Mouse (Mus musculus) heart, postnatal 0 days (tissue): ENCODE data around the gene Dhrs4. TPM values are rescaled to one million over a fixed set of nuclear protein-coding genes. Genes with fewer than 3 reads are reported as not detected.

Experiments
- ATAC-seq: fragments of 200-750 bp; cut with Nextera tagmentation; 2 replicates; pipeline ENCODE4 v1.8.0; 2017; ENCODE audit warnings: low read depth, moderate number of reproducible peaks, moderate library complexity; ENCODE audit not compliant: insufficient read depth
- DNase-seq: peaks from one replicate; pipeline ENCODE4 v3.0.0-alpha.2; 2016; ENCODE audit warnings: low spot score
- H3K27ac ChIP-seq: fragments of 300-500 bp; sonication (generic); 2 replicates; pipeline ENCODE4 v1.5.1; 2014; ENCODE audit warnings: low read depth, mild to moderate bottlenecking
- H3K27me3 ChIP-seq: fragments of 300-500 bp; sonication (generic); 2 replicates; pipeline ENCODE4 v1.6.1; 2014; ENCODE audit warnings: low read length, mixed read lengths; ENCODE audit not compliant: control insufficient read depth, insufficient read depth
- H3K36me3 ChIP-seq: fragments of 300-500 bp; sonication (generic); replicated peaks from 2 replicates; pipeline ENCODE4 v1.6.1; 2014; ENCODE audit warnings: low read length, mixed read lengths; ENCODE audit not compliant: control insufficient read depth, insufficient read depth
- H3K4me1 ChIP-seq: fragments of 300-500 bp; sonication (generic); 2 replicates; pipeline ENCODE4 v1.6.1; 2014; ENCODE audit warnings: antibody characterized with exemption; ENCODE audit not compliant: control insufficient read depth, insufficient read depth
- H3K4me2 ChIP-seq: fragments of 300-500 bp; sonication (generic); 2 replicates; pipeline ENCODE4 v1.6.1; 2014; ENCODE audit warnings: low read depth, mild to moderate bottlenecking, low read length, moderate library complexity
- H3K4me3 ChIP-seq: fragments of 300-500 bp; sonication (generic); 2 replicates; pipeline ENCODE4 v1.5.1; 2014; ENCODE audit warnings: low read depth, low read length
- H3K9ac ChIP-seq: fragments of 300-500 bp; sonication (generic); replicated peaks from 2 replicates; pipeline ENCODE4 v1.6.1; 2014; ENCODE audit warnings: low read depth, low read length, mixed read lengths
- H3K9me3 ChIP-seq: fragments of 300-500 bp; sonication (generic); replicated peaks from 2 replicates; pipeline ENCODE4 v1.6.1; 2016; ENCODE audit warnings: low read length; ENCODE audit not compliant: control insufficient read depth
- CTCF ChIP-seq: IDR thresholded peaks from 2 replicates; pipeline ENCODE4 v1.5.1; 2016; ENCODE audit warnings: antibody characterized with exemption, control low read depth, low read depth
- EP300 ChIP-seq: IDR thresholded peaks from 2 replicates; pipeline ENCODE4 v1.6.1; 2016; ENCODE audit warnings: antibody characterized with exemption, low read depth
- WGBS: fragments of 180-500 bp; shearing (Covaris S2); extraction: QIAGEN DNeasy Blood & Tissue Kit; methylation state at CpG from one replicate; pipeline ENCODE4 v1.1.7; 2014; 5-methylcytosine and 5-hydroxymethylcytosine counted together
- polyA plus RNA-seq: library from polyadenylated mRNA; unstranded; fragments of >200 nt; fragmentation: Nextera tagmentation; extraction: Ambion mirVana; gene quantifications from 2 replicates; pipeline ENCODE4 v1.2.1, GENCODE M21; 2015
- total RNA-seq: library from RNA; depleted of rRNA; stranded (reverse); fragments of >200 nt; gene quantifications from 2 replicates; pipeline ENCODE4 v1.2.3, GENCODE M21; 2014; ENCODE audit warnings: low replicate concordance

Gene Dhrs4
- total and polyA plus RNA-seq, 2 experiments from 2014 or later, result 48.8 to 83.3 TPM

DNA sequence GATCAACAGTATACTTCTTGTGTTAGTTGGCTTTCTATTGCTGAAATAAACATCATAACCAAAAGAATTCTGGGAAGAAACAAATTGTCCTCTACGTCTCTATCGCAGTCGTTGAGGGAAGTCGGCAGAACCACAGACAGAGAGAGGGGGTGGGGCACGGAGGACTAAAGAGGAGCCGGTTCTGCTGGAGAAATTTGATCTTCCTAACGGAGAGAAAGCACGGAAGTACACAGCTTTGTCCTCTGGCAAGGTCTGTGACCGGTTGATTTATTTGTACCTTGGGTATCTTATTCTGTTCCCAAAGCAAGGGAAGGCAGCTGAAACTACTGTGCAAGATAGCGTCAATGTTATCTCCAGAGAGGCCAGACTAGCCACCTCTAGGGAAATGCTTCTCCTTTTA, 7.8 kb upstream of the Dhrs4 start:
- H3K4me2 ChIP-seq, result 0 out of 2 replicates have a peak overlapping the region, but pooled peaks have one; percentile 14
- no peak for TF ChIP-seq EP300
- no peak for TF ChIP-seq CTCF
- no peak overlapping the region for H3K27ac ChIP-seq
- ATAC-seq, result no peak
- no peak overlapping the region for H3K4me3 ChIP-seq
- H3K9me3 ChIP-seq, result no peaks in the 10 kb centered on the region
- H3K36me3 ChIP-seq, result no peaks in the 10 kb centered on the region
- whole genome bisulfite sequencing, result 5% methylated on average over 10 of the region's 10 CpGs
- H3K9ac ChIP-seq, result no peak overlapping the region
- H3K27me3 ChIP-seq, result no peaks in the 10 kb centered on the region
- DNase-seq, result no peak
- peaks cover 7% of the 10 kb centered on the region; the same call in 1 of the 2 replicates for H3K4me1 ChIP-seq

DNA sequence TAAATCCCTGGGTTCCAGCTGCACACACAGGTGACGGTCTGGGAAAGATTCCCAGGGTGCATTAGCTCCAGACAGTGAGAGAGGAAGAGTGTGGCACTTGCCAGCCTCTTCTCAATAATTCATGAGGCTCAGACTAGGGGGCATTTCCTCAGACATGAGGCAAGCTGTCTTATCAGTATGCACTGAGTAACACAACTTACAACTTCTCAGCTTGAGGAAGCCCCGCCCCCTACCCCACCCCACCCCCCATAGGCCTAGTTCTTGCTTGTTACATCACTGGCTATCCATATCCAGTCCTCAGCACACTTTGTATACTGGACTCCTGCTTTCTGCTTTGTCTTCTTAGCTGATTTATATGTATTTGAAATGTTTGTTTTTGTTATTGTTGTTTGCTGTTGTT, 2.9 kb upstream of the Dhrs4 start:
- ATAC-seq (no peak), DNase-seq (no peak)
- TF ChIP-seq CTCF, result no peak
- no peak for TF ChIP-seq EP300
- H3K36me3 ChIP-seq, result 0 out of 2 replicates have a peak, but pooled peaks cover 3% of the 10 kb centered on the region
- H3K4me2 ChIP-seq, result no peak overlapping the region
- H3K9me3 ChIP-seq, result no peaks in the 10 kb centered on the region
- H3K4me3 ChIP-seq, result no peak overlapping the region
- 47% methylated on average over 2 of the region's 2 CpGs for WGBS
- H3K4me1 ChIP-seq, result peaks cover 4% of the 10 kb centered on the region; the same call in 1 of the 2 replicates
- H3K27ac ChIP-seq, result no peak overlapping the region
- no peaks in the 10 kb centered on the region for H3K27me3 ChIP-seq
- no peak overlapping the region for H3K9ac ChIP-seq

DNA sequence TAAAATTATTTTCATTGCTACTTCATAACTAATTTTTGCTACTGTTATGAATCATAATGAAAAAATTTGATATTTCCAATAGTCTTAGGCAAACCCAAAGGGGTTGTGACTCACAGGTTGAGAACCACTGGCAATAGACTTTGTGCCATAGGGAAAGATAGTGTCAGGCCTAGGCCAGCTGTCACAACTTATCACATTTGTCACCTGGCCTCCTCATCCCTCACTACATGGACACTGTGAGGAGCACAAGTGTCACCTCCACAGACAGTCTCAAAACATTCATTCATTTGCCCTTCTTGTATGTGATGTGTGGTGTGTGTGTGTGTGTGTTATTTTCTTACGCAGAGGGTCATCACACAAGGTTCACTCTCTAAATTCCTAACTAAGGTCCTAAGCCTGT, 1.1 kb upstream of the Dhrs4 start:
- no peak overlapping the region for H3K4me2 ChIP-seq
- no peak overlapping the region for H3K27ac ChIP-seq
- DNase-seq (no peak), ATAC-seq (no peak)
- no peak overlapping the region for H3K9ac ChIP-seq
- no peaks in the 10 kb centered on the region for H3K9me3 ChIP-seq
- 0 out of 2 replicates have a peak, but pooled peaks cover 11% of the 10 kb centered on the region for H3K36me3 ChIP-seq
- H3K4me3 ChIP-seq, result no peak overlapping the region
- 100% methylated on average over 1 of the region's 1 CpGs for WGBS
- H3K4me1 ChIP-seq, result peaks cover 4% of the 10 kb centered on the region; the same call in 1 of the 2 replicates
- TF ChIP-seq CTCF, result no peak
- no peak for TF ChIP-seq EP300
- H3K27me3 ChIP-seq, result no peaks in the 10 kb centered on the region

DNA sequence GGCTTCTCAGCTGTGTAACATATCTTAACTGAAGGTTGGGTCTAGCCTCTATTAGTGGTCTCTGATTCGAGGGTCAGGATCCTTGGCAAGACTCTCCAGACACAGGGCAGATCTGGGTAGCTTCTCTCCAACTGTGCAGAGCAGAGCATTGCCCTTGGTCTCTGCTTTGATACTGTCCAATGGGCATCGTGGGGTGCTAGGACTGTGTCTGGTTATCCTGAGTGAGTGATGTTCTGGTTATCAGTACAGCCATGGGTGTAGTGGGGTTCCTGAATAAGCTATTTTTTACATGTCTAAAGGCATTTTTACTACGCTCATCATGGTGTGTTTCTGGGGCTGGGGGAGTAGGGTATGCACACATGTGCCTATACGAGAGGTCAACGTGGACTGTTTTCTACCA, 729 bp upstream of the Dhrs4 start:
- TF ChIP-seq EP300, result no peak
- Histone ChIP-seq H3K9ac (no peak overlapping the region), H3K36me3 (0 out of 2 replicates have a peak, but pooled peaks cover 11% of the 10 kb centered on the region), H3K4me3 (no peak overlapping the region), H3K27me3 (no peaks in the 10 kb centered on the region), H3K27ac (no peak overlapping the region), H3K4me2 (no peak overlapping the region), H3K9me3 (no peaks in the 10 kb centered on the region), H3K4me1 (peaks cover 4% of the 10 kb centered on the region; the same call in 1 of the 2 replicates)
- DNase-seq, result no peak
- no peak for ATAC-seq
- WGBS, result 67% methylated on average over 5 of the region's 5 CpGs

DNA sequence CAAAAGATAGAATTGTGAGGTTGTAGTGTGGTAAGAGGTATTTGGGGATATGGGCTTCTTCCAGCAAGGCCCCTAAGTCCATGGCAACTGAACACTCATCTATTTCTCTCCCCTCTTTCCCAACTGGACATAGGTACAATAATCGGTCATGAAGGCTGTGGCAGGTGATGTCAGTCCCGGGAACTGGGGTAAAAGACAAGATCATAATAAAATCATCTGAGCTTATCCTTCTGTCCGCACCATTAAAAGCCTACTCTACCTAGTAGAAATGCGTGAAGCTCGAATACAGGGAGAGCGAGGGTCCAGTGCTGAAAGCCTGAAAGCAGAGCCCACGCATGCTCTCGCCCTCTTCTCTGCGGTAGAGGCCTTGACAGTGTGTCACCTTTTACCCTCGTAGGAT, 1.1 kb downstream of the Dhrs4 start:
- no peaks in the 10 kb centered on the region for H3K9me3 ChIP-seq
- H3K36me3 ChIP-seq, result 0 out of 2 replicates have a peak, but pooled peaks cover 11% of the 10 kb centered on the region
- no peaks in the 10 kb centered on the region for H3K27me3 ChIP-seq
- H3K27ac ChIP-seq, result no peak overlapping the region
- peaks cover 4% of the 10 kb centered on the region; the same call in 1 of the 2 replicates for H3K4me1 ChIP-seq
- H3K4me2 ChIP-seq, result no peak overlapping the region
- DNase-seq (no peak), ATAC-seq (no peak)
- no peak overlapping the region for H3K9ac ChIP-seq
- no peak overlapping the region for H3K4me3 ChIP-seq
- 87% methylated on average over 10 of the region's 10 CpGs for whole genome bisulfite sequencing
- TF ChIP-seq EP300, result no peak
- no peak for TF ChIP-seq CTCF
